Mouse (Mus musculus): ENCODE data around the gene Crebrf. TPM values are rescaled to one million over a fixed set of nuclear protein-coding genes. Genes with fewer than 3 reads are reported as not detected.

Crebrf gene
- total and polyA plus RNA-seq, 3 experiments, result 1.3 to 3.8 TPM; not detected in 1

DNA sequence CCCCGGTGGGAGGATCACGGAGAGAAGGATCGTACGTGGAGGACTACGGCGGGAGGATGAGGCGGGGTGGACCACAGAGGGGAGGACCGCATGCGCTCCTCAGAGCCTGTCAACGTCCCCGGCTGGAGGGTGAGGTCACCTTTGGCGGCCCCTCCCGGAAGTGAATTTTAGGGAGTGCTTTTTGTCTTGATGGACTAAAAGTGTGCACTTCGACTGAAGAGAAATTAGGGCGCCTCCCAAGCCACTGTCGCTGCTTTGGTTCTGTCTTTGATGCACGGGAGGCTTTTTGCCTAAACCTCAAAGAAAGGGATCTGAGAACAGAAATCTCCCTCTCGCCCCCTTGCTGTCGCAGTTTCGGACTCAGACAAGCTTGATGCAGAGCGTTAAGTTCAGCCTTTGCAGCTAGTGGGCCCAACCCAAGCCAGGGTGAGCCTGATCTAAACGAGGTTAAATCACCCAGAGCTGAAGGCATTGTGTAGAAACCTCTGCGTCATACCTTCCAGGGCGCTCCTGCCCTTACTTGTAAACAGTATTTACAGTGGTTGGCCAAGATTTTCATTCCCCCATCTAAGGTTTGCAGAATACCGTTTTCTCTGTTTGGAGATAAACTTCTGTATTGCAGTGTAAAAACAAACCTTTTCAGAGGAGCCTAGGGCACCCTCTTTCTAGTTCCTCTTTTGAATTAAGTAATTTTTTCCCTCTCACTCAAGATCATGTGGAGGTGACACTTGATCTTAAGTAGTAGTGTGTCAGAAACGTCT lies 38.7 kb upstream of the Crebrf start (continued):
- TF ChIP-seq POLR2AphosphoS5 (IDR thresholded peaks at IDR 0.05; ENCODE audit: borderline replicate concordance, low read depth, low read length), result 0 out of 2 replicates have a peak, but pooled peaks have one; percentile 4

DNA sequence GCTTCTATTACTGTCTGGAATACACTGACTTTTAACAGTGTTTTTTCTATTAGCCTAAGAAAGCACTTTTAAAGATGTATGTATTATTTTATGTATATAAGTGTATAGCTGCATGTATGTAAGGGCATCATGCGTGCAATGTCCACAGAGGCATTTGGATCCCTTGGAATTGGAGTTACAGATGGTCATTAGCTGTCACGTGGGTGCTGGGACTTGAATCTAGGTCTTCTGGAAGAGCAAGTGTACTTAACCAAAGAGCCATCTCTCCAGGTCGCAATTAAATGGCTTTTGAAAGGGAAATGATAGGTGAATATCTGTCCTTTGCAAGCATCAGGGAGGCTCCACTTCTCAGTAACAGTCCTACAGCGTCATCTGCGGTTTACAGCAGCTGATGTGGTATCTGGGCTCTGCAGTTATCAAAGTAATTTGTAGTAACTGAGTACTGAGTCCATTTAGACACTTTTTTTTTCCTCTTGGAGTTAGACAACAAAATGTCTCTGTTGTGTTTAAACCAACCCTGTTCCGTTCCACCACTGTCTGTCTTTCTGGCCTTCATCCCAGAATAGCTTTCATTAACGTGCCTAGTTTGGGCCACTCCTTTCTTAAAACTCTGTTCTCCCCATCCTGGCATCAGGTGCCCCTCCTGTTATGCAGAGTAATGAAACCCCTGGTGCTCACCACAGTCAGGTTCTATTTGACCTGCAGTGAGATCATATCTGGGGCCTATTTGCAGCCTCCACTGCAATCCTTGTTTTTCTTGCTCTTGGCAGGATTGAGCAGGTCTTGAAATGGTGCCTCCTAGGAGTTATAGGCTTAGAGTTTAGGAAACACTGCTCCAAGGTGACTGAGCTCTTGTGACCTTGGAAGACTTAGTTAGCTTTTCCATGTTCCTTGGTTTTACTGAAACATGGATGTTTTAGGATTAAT lies 37.5 kb upstream of the Crebrf start:
- H3K4me1 ChIP-seq (ENCODE audit: control insufficient read depth in 1 of 2, insufficient read depth in 2 of 2, low read length in 2 of 2), result peaks cover 9 to 32% of the 10 kb centered on the region in 2 experiments; a peak in 3 of 4 replicates

DNA sequence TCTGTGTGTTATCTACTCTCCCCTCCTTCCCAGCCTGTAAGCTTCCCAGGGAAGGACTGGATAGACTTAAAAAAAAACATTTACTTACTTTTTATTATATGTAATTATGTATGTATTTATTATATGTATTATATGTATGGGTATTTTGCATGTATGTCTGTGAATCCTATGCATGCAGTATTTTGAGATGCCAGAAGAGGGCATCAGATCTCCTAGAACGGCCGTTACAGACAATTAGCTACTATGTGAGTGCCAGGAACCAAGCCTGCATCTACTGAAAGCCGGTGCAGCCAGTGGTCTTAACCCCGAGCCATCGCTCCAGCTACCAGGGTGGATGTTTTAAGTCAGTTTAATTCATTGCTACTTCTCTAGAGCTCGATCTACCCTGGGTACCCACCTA lies 34.2 kb upstream of the Crebrf start:
- DNase-seq (ENCODE audit: low read depth, low spot score), result peak; percentile 53
- no peaks in the 10 kb centered on the region for H3K9me3 ChIP-seq (replicated peaks; ENCODE audit: insufficient read depth, low read length)
- peaks cover 8 to 20% of the 10 kb centered on the region in 2 experiments for H3K36me3 ChIP-seq (ENCODE audit: control insufficient read depth in 1 of 2, insufficient read depth in 2 of 2, low read length in 2 of 2)
- H3K27ac ChIP-seq (ENCODE audit: control insufficient read depth, low read depth, low read length), result no peak overlapping the region
- peaks cover 6 to 28% of the 10 kb centered on the region in 2 experiments; a peak in 3 of 4 replicates for H3K4me1 ChIP-seq (ENCODE audit: control insufficient read depth in 1 of 2, insufficient read depth in 2 of 2, low read length in 2 of 2)
- H3K4me3 ChIP-seq (ENCODE audit: control insufficient read depth in 1 of 2, insufficient read depth in 1 of 2, low read depth in 2 of 2, low read length in 2 of 2), result no peak overlapping the region
- no peaks in the 10 kb centered on the region for H3K27me3 ChIP-seq (ENCODE audit: control insufficient read depth in 1 of 2, insufficient read depth in 2 of 2, low read length in 2 of 2)
- peaks cover 34% of the 10 kb centered on the region for H3K79me2 ChIP-seq (ENCODE audit: control insufficient read depth, insufficient read depth, low read length, poor library complexity)
- H3K9ac ChIP-seq (ENCODE audit: control insufficient read depth, low read depth, low read length, poor library complexity, severe bottlenecking), result no peak overlapping the region
- TF ChIP-seq USF2 (IDR thresholded peaks at IDR 0.05; ENCODE audit: borderline replicate concordance in 1 of 2, insufficient read depth in 1 of 2, low read depth in 1 of 2, low read length in 2 of 2) (no peak), SMC3 (IDR thresholded peaks at IDR 0.05; ENCODE audit: low read depth, low read length) (peak; percentile 27), BHLHE40 (IDR thresholded peaks at IDR 0.05; ENCODE audit: borderline replicate concordance, low read depth, low read length) (no peak), TAL1 (IDR thresholded peaks at IDR 0.05; ENCODE audit: low read length) (no peak), MEF2A (IDR thresholded peaks at IDR 0.05; ENCODE audit: extremely low read depth, insufficient replicate concordance, low read depth, low read length, poor library complexity, severe bottlenecking) (no peak), CTCF (IDR thresholded peaks at IDR 0.05 in 2 of 3, conservative IDR thresholded peaks at IDR 0.05 in 1 of 3; ENCODE audit: control insufficient read depth in 1 of 3, insufficient read depth in 1 of 3, low read depth in 2 of 3, low read length in 3 of 3, poor library complexity in 1 of 3, severe bottlenecking in 1 of 3) (peak in 2 of 3 experiments; percentile 24 to 41; a peak in 3 of 6 replicates), RAD21 (IDR thresholded peaks at IDR 0.05; ENCODE audit: low read depth, low read length) (peak; percentile 44), USF1 (IDR thresholded peaks at IDR 0.05; ENCODE audit: low read depth, low read length) (no peak), E2F4 (IDR thresholded peaks at IDR 0.05; ENCODE audit: borderline replicate concordance, low read depth, low read length) (no peak), UBTF (IDR thresholded peaks at IDR 0.05; ENCODE audit: borderline replicate concordance, insufficient read depth, low read depth, low read length) (no peak), POLR2AphosphoS5 (IDR thresholded peaks at IDR 0.05; ENCODE audit: borderline replicate concordance, low read depth, low read length) (no peak), MYB (IDR thresholded peaks at IDR 0.05; ENCODE audit: low read depth, low read length) (no peak), MAFK (IDR thresholded peaks at IDR 0.05; ENCODE audit: borderline replicate concordance, low read depth, low read length) (no peak), MAZ (IDR thresholded peaks at IDR 0.05; ENCODE audit: low read depth, low read length) (no peak), SIN3A (IDR thresholded peaks at IDR 0.05; ENCODE audit: low read length) (no peak)

More for the DNA sequence above, 37.5 kb upstream of the Crebrf start:
- no peaks in the 10 kb centered on the region for H3K9me3 ChIP-seq (replicated peaks; ENCODE audit: insufficient read depth, low read length)
- TF ChIP-seq EP300 (IDR thresholded peaks at IDR 0.05; ENCODE audit: low read depth in 1 of 2, low read length in 2 of 2) (peak; percentile 91 to 93), USF2 (IDR thresholded peaks at IDR 0.05; ENCODE audit: borderline replicate concordance in 1 of 2, insufficient read depth in 1 of 2, low read depth in 1 of 2, low read length in 2 of 2) (no peak), USF1 (IDR thresholded peaks at IDR 0.05; ENCODE audit: low read depth, low read length) (peak; percentile 72), BHLHE40 (IDR thresholded peaks at IDR 0.05; ENCODE audit: borderline replicate concordance, low read depth, low read length) (peak; percentile 72; the same call in 1 of the 2 replicates), MXI1 (IDR thresholded peaks at IDR 0.05; ENCODE audit: low read depth, low read length) (peak; percentile 41; the same call in 1 of the 2 replicates), MYB (IDR thresholded peaks at IDR 0.05; ENCODE audit: low read depth, low read length) (peak; percentile 77), GATA1 (IDR thresholded peaks at IDR 0.05; ENCODE audit: low read depth, low read length) (peak; percentile 90), SIN3A (IDR thresholded peaks at IDR 0.05; ENCODE audit: low read length) (peak; percentile 98), ZMIZ1 (IDR thresholded peaks at IDR 0.05; ENCODE audit: low read depth, low read length) (no peak), TCF12 (IDR thresholded peaks at IDR 0.05; ENCODE audit: low read depth, low read length) (peak; percentile 86), ETS1 (IDR thresholded peaks at IDR 0.05; ENCODE audit: low read depth, low read length) (peak; percentile 100), ZC3H11A (IDR thresholded peaks at IDR 0.05; ENCODE audit: low read depth, low read length) (peak; percentile 31; the same call in 1 of the 2 replicates), ZNF384 (IDR thresholded peaks at IDR 0.05; ENCODE audit: low read depth, low read length) (peak; percentile 93), RCOR1 (IDR thresholded peaks at IDR 0.05; ENCODE audit: low read depth, low read length) (peak; percentile 83), MEF2A (IDR thresholded peaks at IDR 0.05; ENCODE audit: extremely low read depth, insufficient replicate concordance, low read depth, low read length, poor library complexity, severe bottlenecking) (no peak), POLR2AphosphoS2 (IDR thresholded peaks at IDR 0.05; ENCODE audit: low read length) (no peak), POLR2AphosphoS5 (IDR thresholded peaks at IDR 0.05; ENCODE audit: borderline replicate concordance, low read depth, low read length) (no peak), TAL1 (IDR thresholded peaks at IDR 0.05; ENCODE audit: low read length) (peak; percentile 70), CHD1 (IDR thresholded peaks at IDR 0.05; ENCODE audit: low read depth, low read length) (no peak), GABPA (IDR thresholded peaks at IDR 0.05; ENCODE audit: low read depth, low read length) (no peak), TBP (IDR thresholded peaks at IDR 0.05; ENCODE audit: low read depth, low read length) (0 out of 2 replicates have a peak, but pooled peaks have one; percentile 65), MYC (IDR thresholded peaks at IDR 0.05; ENCODE audit: low read depth, low read length) (0 out of 2 replicates have a peak, but pooled peaks have one; percentile 40)
- no peaks in the 10 kb centered on the region for H3K27me3 ChIP-seq (ENCODE audit: control insufficient read depth in 1 of 2, insufficient read depth in 2 of 2, low read length in 2 of 2)
- H3K4me3 ChIP-seq (ENCODE audit: control insufficient read depth in 1 of 2, insufficient read depth in 1 of 2, low read depth in 2 of 2, low read length in 2 of 2), result peak overlapping the region; percentile 19 to 35
- DNase-seq (ENCODE audit: low read depth, low spot score), result peak; percentile 89
- peak overlapping the region; percentile 97 for H3K27ac ChIP-seq (ENCODE audit: control insufficient read depth, low read depth, low read length)
- peaks cover 4 to 20% of the 10 kb centered on the region in 2 experiments; a peak in 3 of 4 replicates for H3K36me3 ChIP-seq (ENCODE audit: control insufficient read depth in 1 of 2, insufficient read depth in 2 of 2, low read length in 2 of 2)
- H3K9ac ChIP-seq (ENCODE audit: control insufficient read depth, low read depth, low read length, poor library complexity, severe bottlenecking), result peak overlapping the region; percentile 43
- peaks cover 34% of the 10 kb centered on the region for H3K79me2 ChIP-seq (ENCODE audit: control insufficient read depth, insufficient read depth, low read length, poor library complexity)

Data from MEL (cell line).